Mouse (Mus musculus) NIH3T3 (cell line): ENCODE measurements around the gene Rbfox1.

Source experiments
- DNase-seq: peaks from one replicate; pipeline ENCODE4 v3.0.0-alpha.2; 2012; ENCODE audit warnings: low read depth

Gene Rbfox1

GRCm38 (mm10) chr16:6095604-6096372 lies 210.6 kb downstream of the Rbfox1 start:
- no peak for DNase-seq

GRCm38 (mm10) chr16:6097244-6098040 lies 212.3 kb downstream of the Rbfox1 start:
- no peak for DNase-seq

GRCm38 (mm10) chr16:6098116-6098515 lies 213.0 kb downstream of the Rbfox1 start:
- no peak for DNase-seq

GRCm38 (mm10) chr16:6099598-6099997 lies 214.4 kb downstream of the Rbfox1 start:
- DNase-seq = no peak

- no peak for DNase-seq
Measured at GRCm38 (mm10) chr16:6100421-6100877, 215.3 kb downstream of the Rbfox1 start.

GRCm38 (mm10) chr16:6103713-6104112 lies 218.6 kb downstream of the Rbfox1 start:
- DNase-seq = no peak

- no peak for DNase-seq
Measured at GRCm38 (mm10) chr16:6110121-6110520, 225.0 kb downstream of the Rbfox1 start.

GRCm38 (mm10) chr16:6113836-6114475 lies 228.8 kb downstream of the Rbfox1 start:
- DNase-seq = no peak

GRCm38 (mm10) chr16:6119472-6119871 lies 234.3 kb downstream of the Rbfox1 start:
- no peak for DNase-seq

- no peak for DNase-seq
Measured at GRCm38 (mm10) chr16:6121232-6121631, 236.1 kb downstream of the Rbfox1 start.

- no peak for DNase-seq
Measured at GRCm38 (mm10) chr16:6122859-6123258, 237.7 kb downstream of the Rbfox1 start.

GRCm38 (mm10) chr16:6128314-6128713 lies 243.2 kb downstream of the Rbfox1 start:
- DNase-seq = no peak

GRCm38 (mm10) chr16:6135016-6135415 lies 249.9 kb downstream of the Rbfox1 start:
- DNase-seq = no peak

- no peak for DNase-seq
Measured at GRCm38 (mm10) chr16:6139432-6139831, 254.3 kb downstream of the Rbfox1 start.

GRCm38 (mm10) chr16:6147957-6148356 lies 262.8 kb downstream of the Rbfox1 start:
- DNase-seq = no peak

GRCm38 (mm10) chr16:6149345-6149744 lies 264.2 kb downstream of the Rbfox1 start:
- no peak for DNase-seq

- no peak for DNase-seq
Measured at GRCm38 (mm10) chr16:6155556-6155955, 270.4 kb downstream of the Rbfox1 start.

- no peak for DNase-seq
Measured at GRCm38 (mm10) chr16:6164476-6164875, 279.3 kb downstream of the Rbfox1 start.

GRCm38 (mm10) chr16:6169346-6169745 lies 284.2 kb downstream of the Rbfox1 start:
- no peak for DNase-seq

GRCm38 (mm10) chr16:6180819-6181218 lies 295.7 kb downstream of the Rbfox1 start:
- no peak for DNase-seq

GRCm38 (mm10) chr16:6182329-6182728 lies 297.2 kb downstream of the Rbfox1 start:
- no peak for DNase-seq

GRCm38 (mm10) chr16:6192358-6192757 lies 307.2 kb downstream of the Rbfox1 start:
- DNase-seq = no peak

GRCm38 (mm10) chr16:6206431-6206830 lies 321.3 kb downstream of the Rbfox1 start:
- DNase-seq = no peak
